Mouse (Mus musculus) liver, postnatal 0 days (tissue): ENCODE data around the gene Hspa1b.

Experiments used
- CTCF ChIP-seq: sonication (generic); IDR thresholded peaks from 2 replicates; pipeline ENCODE4 v1.5.1; 2016; ENCODE audit warnings: antibody characterized with exemption, low read depth
- EP300 ChIP-seq: IDR thresholded peaks from 2 replicates; pipeline ENCODE4 v1.6.1; 2016; ENCODE audit warnings: antibody characterized with exemption, low read depth, mild to moderate bottlenecking

- TF ChIP-seq CTCF (no peak), EP300 (no peak)
Measured at GRCm38 (mm10) chr17:34927306-34928019, 31.6 kb downstream of the Hspa1b start.
